Mouse (Mus musculus): ENCODE data around the gene Gm5136. TPM values are rescaled to one million over a fixed set of nuclear protein-coding genes. Genes with fewer than 3 reads are reported as not detected.

The Gm5136 gene
- polyA plus RNA-seq (2017; shearing (Covaris generic)): not detected

DNA sequence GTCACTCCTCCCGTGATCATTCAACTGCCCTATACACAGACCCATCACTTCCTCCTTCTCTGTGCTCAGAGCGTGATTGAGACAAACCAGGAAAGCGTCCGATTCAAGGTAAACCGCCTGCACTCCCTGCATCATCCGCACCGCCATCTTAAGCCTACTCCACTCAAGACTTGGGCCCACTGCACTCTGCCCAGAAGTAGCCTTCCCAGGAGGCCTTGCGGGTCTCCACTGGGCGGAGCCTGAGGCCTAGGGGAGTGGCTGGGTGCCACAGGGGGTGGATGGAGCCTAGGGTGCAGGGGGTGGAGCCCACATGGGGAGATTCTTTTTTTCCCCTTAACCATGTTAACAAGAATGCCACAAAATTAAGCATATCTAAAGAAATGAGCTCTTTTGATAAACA lies at the start of gene Gm5136:
Gene Gm5136, minus strand, starts transcription at position 215 of the 400 bp plus-strand sequence.

Measured in naive thymus-derived CD4-positive, alpha-beta T cell, adult 5 months (primary cell).